Mouse (Mus musculus) megakaryocyte, embryonic 14.5 days (primary cell): ENCODE measurements at regions not wholly inside any gene's neighbourhood (a gene's known extent, or its start where the extent isn't known, plus 50 kb on each side); places are given as distances from the start of the nearest gene placed in this dataset.

Experiments used
- FLI1 ChIP-seq: IDR thresholded peaks from 2 replicates; pipeline ENCODE4 v1.6.1; 2012; ENCODE audit warnings: low read length, inconsistent platforms, mixed read lengths
- GATA1 ChIP-seq: IDR thresholded peaks from 3 replicates; pipeline ENCODE4 v1.6.1; 2012; ENCODE audit warnings: mixed read lengths, low read length, inconsistent platforms, borderline replicate concordance

DNA sequence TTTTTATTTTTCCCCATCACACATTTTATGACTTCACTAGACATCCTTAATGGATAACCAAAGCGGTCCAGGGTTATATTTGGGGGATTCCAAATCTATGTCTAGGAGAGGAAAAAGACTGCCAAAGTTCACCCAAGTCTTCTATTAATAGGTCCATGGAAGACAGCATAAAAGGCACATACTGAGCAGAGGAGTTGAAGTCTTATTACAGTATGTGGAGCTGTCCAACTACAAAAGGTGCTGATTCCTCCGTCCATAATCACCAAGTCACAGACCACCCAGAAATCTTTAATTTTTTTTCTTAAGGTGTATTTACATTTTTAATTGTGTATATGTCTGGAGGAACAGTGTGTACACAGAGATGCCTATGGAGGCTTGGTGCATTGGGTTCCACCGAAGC, 166.3 kb downstream of the Minar1 start:
- TF ChIP-seq GATA1 (no peak), FLI1 (no peak)
